Mouse (Mus musculus) midbrain, embryonic 12.5 days (tissue): ENCODE results near the gene Slc37a1. TPM values are rescaled to one million over a fixed set of nuclear protein-coding genes. Genes with fewer than 3 reads are reported as not detected.

Experiments used
- ATAC-seq: fragments of 200-750 bp; cut with Nextera tagmentation; 2 replicates; pipeline ENCODE4 v1.8.0; 2017; ENCODE audit warnings: low read depth, moderate TSS enrichment, moderate library complexity; ENCODE audit not compliant: low FRiP score
- H3K27ac ChIP-seq: fragments of 300-500 bp; sonication (generic); replicated peaks from 2 replicates; pipeline ENCODE4 v1.5.1; 2016; ENCODE audit warnings: mild to moderate bottlenecking
- H3K27me3 ChIP-seq: fragments of 300-500 bp; sonication (generic); 2 replicates; pipeline ENCODE4 v1.6.1; 2016; ENCODE audit warnings: mild to moderate bottlenecking
- H3K36me3 ChIP-seq: fragments of 300-500 bp; sonication (generic); 2 replicates; pipeline ENCODE4 v1.6.1; 2016
- H3K4me1 ChIP-seq: fragments of 300-500 bp; sonication (generic); 2 replicates; pipeline ENCODE4 v1.6.1; 2016
- H3K4me2 ChIP-seq: fragments of 300-500 bp; sonication (generic); replicated peaks from 2 replicates; pipeline ENCODE4 v1.6.1; 2016; ENCODE audit warnings: mild to moderate bottlenecking, moderate library complexity
- H3K4me3 ChIP-seq: fragments of 300-500 bp; sonication (generic); 2 replicates; pipeline ENCODE4 v1.5.1; 2016; ENCODE audit warnings: mild to moderate bottlenecking
- H3K9ac ChIP-seq: fragments of 300-500 bp; sonication (generic); replicated peaks from 2 replicates; pipeline ENCODE4 v1.6.1; 2016; ENCODE audit warnings: mild to moderate bottlenecking, moderate library complexity
- H3K9me3 ChIP-seq: fragments of 300-500 bp; sonication (generic); 2 replicates; pipeline ENCODE4 v1.6.1; 2016; ENCODE audit warnings: mild to moderate bottlenecking
- WGBS: fragments of 180-500 bp; shearing (Covaris S2); methylation state at CpG from one replicate; pipeline ENCODE4 v1.1.7; 2016; 5-methylcytosine and 5-hydroxymethylcytosine counted together
- polyA plus RNA-seq: library from polyadenylated mRNA; unstranded; fragments of >200 nt; fragmentation: Nextera tagmentation; extraction: Ambion mirVana; gene quantifications from 2 replicates; pipeline ENCODE4 v1.2.1, GENCODE M21; 2016

Slc37a1 gene
- polyA plus RNA-seq = 9.3 and 10.2 TPM in 2 replicates

DNA sequence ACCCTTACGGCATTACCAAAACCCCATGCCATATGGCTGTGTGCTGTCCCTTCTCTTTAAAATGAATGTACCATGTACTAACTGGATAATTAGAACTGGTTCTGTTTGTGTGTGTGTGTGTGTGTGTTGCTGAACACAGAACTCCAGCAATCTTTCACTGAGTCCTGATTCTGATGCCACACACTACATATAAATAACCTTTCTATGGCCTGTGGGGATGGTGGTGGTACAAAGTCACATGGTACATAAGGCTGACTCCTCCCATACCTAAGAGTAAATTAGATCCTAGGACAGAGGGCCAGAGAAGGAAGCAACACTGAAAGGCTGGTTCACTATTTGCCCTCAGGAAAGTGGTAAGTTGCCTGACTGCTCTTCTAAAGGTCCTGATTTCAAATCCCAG, at the start of gene Slc37a1:
TSS of gene Slc37a1 (plus strand) at position 301 of the 400 bp plus-strand sequence.
- no peak within 1 kb of the TSS for H3K4me3 ChIP-seq
- H3K9ac ChIP-seq = no peak within 1 kb of the TSS
- H3K27me3 ChIP-seq = peaks cover 12% of the 10 kb centered on the region; the same call in 1 of the 2 replicates
- no peak within 1 kb of the TSS for H3K4me2 ChIP-seq
- ATAC-seq = no peak
- WGBS = 97% methylated on average over 1 of the region's 1 CpGs
- H3K36me3 ChIP-seq = no peaks in the 10 kb centered on the region
- no peaks in the 10 kb centered on the region for H3K9me3 ChIP-seq
- no peak within 1 kb of the TSS for H3K27ac ChIP-seq
- peaks cover 10% of the 10 kb centered on the region for H3K4me1 ChIP-seq

DNA sequence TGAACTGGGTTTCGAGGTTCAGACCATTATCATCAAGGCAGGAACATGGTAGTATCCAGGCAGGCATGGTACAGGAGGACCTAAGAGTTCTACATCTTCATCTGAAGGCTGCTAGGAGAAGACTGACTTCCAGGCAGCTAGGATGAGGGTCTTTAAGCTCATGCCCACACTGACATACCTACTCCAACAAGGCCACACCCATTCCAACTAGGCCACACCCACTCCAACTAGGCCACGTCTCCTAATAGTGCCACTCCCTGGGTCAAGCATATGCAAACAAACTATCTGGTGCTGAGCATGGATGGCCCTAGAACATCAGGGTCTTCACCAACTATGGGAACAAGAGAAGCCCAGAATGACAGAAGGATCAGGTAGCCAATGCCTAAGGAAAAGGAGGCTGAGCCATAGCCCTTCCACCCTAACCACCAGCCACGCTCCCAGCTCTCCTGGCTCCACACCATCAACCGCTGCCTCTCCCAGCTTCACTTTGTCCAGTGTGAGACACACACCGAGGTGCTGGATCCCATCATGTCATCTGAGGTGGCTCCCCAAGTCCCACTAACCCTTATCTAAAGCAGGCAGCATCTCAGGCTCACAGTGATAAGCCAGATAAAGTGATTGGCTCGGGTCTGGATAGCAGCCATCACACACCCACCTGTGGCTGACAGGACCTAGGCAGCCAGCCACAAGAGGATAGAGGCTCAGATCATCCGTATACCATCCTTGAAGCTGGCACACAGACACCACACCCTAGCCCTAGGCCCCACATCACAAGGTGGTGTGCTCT, 48.2 kb upstream of the Slc37a1 start:
- H3K9me3 ChIP-seq = no peaks in the 10 kb centered on the region
- 85% methylated on average over 7 of the region's 7 CpGs for WGBS

DNA sequence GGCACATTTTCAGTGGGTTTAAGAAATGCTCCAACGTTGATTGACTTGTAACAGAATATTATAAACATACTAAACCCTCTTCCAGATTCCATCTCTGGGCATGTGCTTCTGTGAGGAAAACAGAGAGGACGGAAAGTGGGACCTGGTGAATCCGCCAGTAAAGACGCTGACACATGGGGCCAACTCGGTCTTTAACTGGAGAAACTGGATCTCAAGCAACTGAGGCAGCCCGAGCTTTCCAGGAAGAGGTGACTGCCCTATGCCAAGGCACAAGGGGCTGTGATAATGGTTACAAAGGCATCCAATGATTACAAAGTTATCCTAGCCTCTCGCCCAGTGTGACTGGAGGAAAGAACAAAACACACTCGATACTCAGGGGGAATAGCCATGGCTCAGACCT, 45.4 kb upstream of the Slc37a1 start:
- Histone ChIP-seq H3K4me2 (no peak overlapping the region), H3K9me3 (no peaks in the 10 kb centered on the region), H3K4me1 (no peaks in the 10 kb centered on the region), H3K9ac (no peak overlapping the region), H3K27ac (no peak overlapping the region), H3K27me3 (no peaks in the 10 kb centered on the region), H3K36me3 (no peaks in the 10 kb centered on the region), H3K4me3 (no peak overlapping the region)
- 83% methylated on average over 8 of the region's 8 CpGs for whole genome bisulfite sequencing
- no peak for ATAC-seq

More for the DNA sequence above, 48.2 kb upstream of the Slc37a1 start:
- no peak for ATAC-seq
- Histone ChIP-seq H3K27me3 (no peaks in the 10 kb centered on the region), H3K9ac (no peak overlapping the region), H3K4me3 (no peak overlapping the region), H3K4me1 (no peaks in the 10 kb centered on the region), H3K4me2 (no peak overlapping the region), H3K36me3 (no peaks in the 10 kb centered on the region), H3K27ac (no peak overlapping the region)

DNA sequence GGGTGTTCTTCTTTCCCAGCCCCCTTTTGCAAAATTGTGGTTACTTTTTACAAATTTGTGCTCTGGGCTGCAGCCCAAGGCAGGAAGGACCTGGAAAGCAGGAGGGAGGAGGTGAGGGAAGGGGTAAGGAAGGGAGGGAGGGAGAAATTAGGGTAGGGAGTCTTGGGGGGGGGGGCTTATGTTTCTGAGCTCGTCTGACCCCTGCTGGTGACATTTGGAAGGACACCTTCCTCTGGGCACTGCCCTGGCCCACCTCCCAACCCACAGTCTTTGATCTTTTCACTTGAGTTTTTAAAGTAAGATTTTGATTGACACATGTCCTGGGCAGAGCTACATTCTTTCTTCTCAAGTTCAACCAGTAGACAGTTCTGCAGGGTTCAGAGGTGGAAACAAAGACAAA, 43.8 kb upstream of the Slc37a1 start:
- ATAC-seq = no peak
- Histone ChIP-seq H3K9me3 (no peaks in the 10 kb centered on the region), H3K4me2 (no peak overlapping the region), H3K27me3 (no peaks in the 10 kb centered on the region), H3K27ac (no peak overlapping the region), H3K4me3 (no peak overlapping the region), H3K36me3 (no peaks in the 10 kb centered on the region), H3K9ac (0 out of 2 replicates have a peak overlapping the region, but pooled peaks have one; percentile 4), H3K4me1 (no peaks in the 10 kb centered on the region)
- 0% methylated on average over 1 of the region's 1 CpGs for WGBS

DNA sequence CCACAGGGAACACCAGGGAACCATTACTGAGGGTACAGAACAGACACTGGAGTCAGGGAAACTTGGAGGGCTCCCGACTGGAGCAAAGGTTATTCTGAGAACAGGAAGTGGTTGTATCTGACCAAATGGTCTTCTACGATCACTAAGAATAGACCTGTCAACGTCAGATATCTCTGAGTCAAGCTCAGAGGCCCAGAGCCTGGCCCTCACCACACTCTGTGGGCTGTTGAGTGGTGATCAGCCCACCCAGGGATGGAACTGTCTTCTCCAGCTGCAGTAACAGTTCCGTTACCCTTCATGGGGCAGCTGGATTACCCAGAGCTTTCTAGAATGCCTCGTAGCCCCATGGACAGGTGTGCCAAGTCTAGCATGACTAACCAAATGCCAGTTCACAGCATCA, 41.3 kb upstream of the Slc37a1 start:
- H3K4me2 ChIP-seq = no peak overlapping the region
- H3K36me3 ChIP-seq = no peaks in the 10 kb centered on the region
- ATAC-seq = no peak
- H3K4me1 ChIP-seq = no peaks in the 10 kb centered on the region
- H3K9ac ChIP-seq = no peak overlapping the region
- H3K27me3 ChIP-seq = no peaks in the 10 kb centered on the region
- no peak overlapping the region for H3K4me3 ChIP-seq
- H3K9me3 ChIP-seq = no peaks in the 10 kb centered on the region
- WGBS = 86% methylated on average over 5 of the region's 5 CpGs
- H3K27ac ChIP-seq = no peak overlapping the region

DNA sequence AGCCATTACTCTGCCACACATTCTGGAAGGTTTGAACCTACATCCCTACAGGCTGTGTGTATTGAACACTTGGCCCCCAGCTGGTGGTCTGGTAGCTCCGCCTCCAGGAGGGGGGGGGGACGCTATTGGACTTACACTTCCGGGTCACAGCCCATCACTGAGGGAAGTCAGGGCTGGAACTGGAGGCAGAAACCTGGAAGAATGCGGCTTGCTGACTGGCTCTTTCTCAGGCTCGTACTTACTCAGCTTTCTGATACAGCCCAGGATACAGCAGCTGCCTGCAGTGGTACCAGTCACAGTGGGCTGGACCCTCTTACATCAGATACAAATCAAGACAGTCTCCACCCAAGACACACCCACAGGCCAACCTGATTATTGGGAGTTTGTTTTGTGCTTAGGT, 39.4 kb upstream of the Slc37a1 start:
- no peaks in the 10 kb centered on the region for H3K36me3 ChIP-seq
- no peak overlapping the region for H3K27ac ChIP-seq
- no peak overlapping the region for H3K9ac ChIP-seq
- no peaks in the 10 kb centered on the region for H3K9me3 ChIP-seq
- ATAC-seq = no peak
- WGBS = 40% methylated on average over 5 of the region's 5 CpGs
- H3K4me2 ChIP-seq = no peak overlapping the region
- no peaks in the 10 kb centered on the region for H3K27me3 ChIP-seq
- no peaks in the 10 kb centered on the region for H3K4me1 ChIP-seq
- no peak overlapping the region for H3K4me3 ChIP-seq

DNA sequence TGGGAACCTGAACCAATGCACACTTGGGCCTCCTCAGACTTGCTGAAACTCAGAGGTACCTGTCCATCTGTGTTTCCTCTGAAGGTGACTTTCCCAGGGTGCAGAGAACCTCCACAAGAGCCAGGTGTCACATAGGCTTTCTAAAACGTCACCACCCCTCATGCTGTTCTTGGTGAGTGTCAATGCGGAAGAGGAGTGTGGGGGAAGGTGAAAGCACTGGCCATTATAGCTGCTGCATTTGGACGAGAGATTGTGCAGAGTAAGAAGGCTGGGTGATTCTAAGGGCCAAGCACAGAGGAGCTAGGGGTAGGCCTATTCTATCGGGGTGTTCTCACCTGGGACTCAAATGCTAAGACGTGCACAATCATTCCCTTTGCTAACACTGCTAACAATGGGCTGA, 32.6 kb upstream of the Slc37a1 start:
- Histone ChIP-seq H3K27me3 (0 out of 2 replicates have a peak, but pooled peaks cover 7% of the 10 kb centered on the region), H3K27ac (no peak overlapping the region; the same call in 1 of the 2 replicates), H3K4me3 (no peak overlapping the region), H3K9me3 (no peaks in the 10 kb centered on the region), H3K9ac (peak overlapping the region; percentile 41; the same call in 1 of the 2 replicates), H3K4me1 (0 out of 2 replicates have a peak, but pooled peaks cover 3% of the 10 kb centered on the region), H3K4me2 (no peak overlapping the region), H3K36me3 (no peaks in the 10 kb centered on the region)
- WGBS = 64% methylated on average over 5 of the region's 5 CpGs
- ATAC-seq = no peak

DNA sequence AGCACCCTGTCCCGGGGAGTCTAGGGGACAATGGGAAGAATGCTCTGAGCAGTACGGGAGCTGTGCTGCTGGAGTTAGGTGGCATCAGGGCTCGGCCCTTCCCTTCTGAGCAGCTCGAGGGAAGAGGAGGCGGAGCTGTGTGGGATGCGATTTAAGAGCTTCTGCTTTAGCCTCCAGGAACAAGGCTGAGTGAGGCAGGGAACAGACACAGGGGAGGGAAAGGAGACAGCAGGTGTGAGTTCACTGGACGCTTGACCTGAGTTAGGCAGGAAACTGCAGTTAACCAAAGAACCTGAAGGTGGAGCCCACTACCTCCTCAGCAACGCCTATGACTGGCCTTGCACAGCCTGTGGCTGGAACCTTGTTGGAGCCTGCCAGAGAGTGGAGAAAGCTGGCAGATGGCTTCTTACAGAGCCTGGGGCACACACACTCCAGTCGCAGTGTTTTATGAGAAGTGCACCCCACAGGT, 32.1 kb upstream of the Slc37a1 start:
- Histone ChIP-seq H3K27ac (no peak overlapping the region; the same call in 1 of the 2 replicates), H3K9ac (peak overlapping the region; percentile 41; the same call in 1 of the 2 replicates), H3K9me3 (no peaks in the 10 kb centered on the region), H3K4me1 (0 out of 2 replicates have a peak, but pooled peaks cover 3% of the 10 kb centered on the region), H3K36me3 (no peaks in the 10 kb centered on the region), H3K4me3 (no peak overlapping the region), H3K27me3 (0 out of 2 replicates have a peak, but pooled peaks cover 7% of the 10 kb centered on the region), H3K4me2 (no peak overlapping the region)
- ATAC-seq = peak; percentile 76; the same call in 1 of the 2 replicates
- 9% methylated on average over 9 of the region's 9 CpGs for WGBS

DNA sequence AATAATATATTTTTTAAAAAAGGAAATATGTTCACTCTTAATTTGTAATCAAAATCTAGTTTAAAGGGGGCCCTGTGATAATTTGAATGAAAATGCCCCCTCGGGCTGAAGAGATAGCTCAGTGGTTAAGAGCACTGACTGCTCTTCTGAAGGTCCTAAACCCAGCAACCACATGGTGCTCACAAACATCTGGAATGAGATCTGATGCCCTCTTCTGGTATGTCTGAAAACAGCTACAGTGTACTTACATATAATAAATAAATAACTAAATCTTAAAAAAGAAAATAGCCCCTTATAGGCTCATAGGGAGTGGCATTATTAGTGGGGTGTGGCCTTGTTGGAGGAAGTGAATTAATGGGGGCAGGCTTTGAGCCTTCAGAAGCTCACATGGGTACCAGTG, 29.4 kb upstream of the Slc37a1 start:
- no peaks in the 10 kb centered on the region for H3K9me3 ChIP-seq
- 83% methylated on average over 1 of the region's 1 CpGs for WGBS
- H3K36me3 ChIP-seq = no peaks in the 10 kb centered on the region
- no peak overlapping the region for H3K9ac ChIP-seq
- H3K4me1 ChIP-seq = 0 out of 2 replicates have a peak, but pooled peaks cover 3% of the 10 kb centered on the region
- H3K27ac ChIP-seq = no peak overlapping the region
- no peak overlapping the region for H3K4me3 ChIP-seq
- H3K27me3 ChIP-seq = 0 out of 2 replicates have a peak, but pooled peaks cover 7% of the 10 kb centered on the region
- ATAC-seq = no peak
- no peak overlapping the region for H3K4me2 ChIP-seq

DNA sequence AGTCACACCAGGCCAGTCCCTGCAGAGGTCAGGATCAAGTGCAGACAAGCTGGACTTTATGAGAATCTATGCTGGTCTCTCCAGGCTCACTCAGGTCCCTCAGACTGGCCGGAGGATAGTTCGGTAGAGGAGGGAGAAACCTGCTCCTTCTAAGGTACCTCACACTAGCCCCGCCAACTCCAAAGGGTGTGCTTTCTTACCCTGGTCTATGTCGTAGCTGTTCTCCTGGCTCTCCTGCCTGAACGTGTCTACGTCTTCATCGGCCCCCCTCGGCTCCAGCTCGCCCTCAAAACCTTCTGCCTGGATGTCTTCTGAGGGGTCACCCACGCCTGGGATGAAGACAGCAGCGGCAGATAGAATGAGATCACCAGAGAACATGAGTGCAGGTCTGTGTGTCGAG, 28.7 kb upstream of the Slc37a1 start:
- Histone ChIP-seq H3K27me3 (0 out of 2 replicates have a peak, but pooled peaks cover 7% of the 10 kb centered on the region), H3K9ac (no peak overlapping the region), H3K4me2 (no peak overlapping the region), H3K4me1 (0 out of 2 replicates have a peak, but pooled peaks cover 3% of the 10 kb centered on the region), H3K27ac (no peak overlapping the region), H3K4me3 (no peak overlapping the region), H3K9me3 (no peaks in the 10 kb centered on the region), H3K36me3 (no peaks in the 10 kb centered on the region)
- 88% methylated on average over 12 of the region's 12 CpGs for WGBS
- ATAC-seq = no peak

DNA sequence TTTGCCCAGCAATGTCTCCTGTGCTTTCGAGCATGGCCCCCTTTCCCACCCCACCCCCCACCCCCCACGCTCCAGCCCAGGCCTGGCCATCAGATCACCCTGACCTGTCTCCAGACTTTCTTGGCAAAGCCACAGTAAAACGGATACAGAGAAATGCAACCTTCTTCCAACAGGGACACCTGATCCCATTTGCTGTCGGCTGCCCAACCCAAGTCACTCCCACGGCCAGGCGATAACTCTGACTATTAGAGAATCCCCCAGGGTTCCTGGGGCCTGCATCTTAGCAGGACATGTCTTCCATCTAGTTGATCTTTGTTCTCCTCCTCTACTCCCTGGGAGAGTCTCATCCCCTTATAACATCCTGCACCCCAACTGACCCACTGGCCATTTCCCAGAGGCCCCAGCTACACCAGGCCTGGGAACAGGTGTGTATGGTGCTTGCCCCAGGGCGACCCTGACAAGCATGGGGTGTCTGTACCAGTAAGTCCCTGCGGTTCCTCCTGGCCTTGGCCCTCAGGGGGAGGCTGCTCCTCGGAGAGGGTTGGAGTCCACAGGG, 28.2 kb upstream of the Slc37a1 start:
- H3K9ac ChIP-seq = no peak overlapping the region
- 0 out of 2 replicates have a peak, but pooled peaks cover 7% of the 10 kb centered on the region for H3K27me3 ChIP-seq
- H3K27ac ChIP-seq = no peak overlapping the region
- 92% methylated on average over 9 of the region's 9 CpGs for WGBS
- H3K36me3 ChIP-seq = no peaks in the 10 kb centered on the region
- H3K9me3 ChIP-seq = no peaks in the 10 kb centered on the region
- H3K4me1 ChIP-seq = 0 out of 2 replicates have a peak, but pooled peaks cover 3% of the 10 kb centered on the region
- H3K4me2 ChIP-seq = no peak overlapping the region
- ATAC-seq = no peak
- H3K4me3 ChIP-seq = no peak overlapping the region

DNA sequence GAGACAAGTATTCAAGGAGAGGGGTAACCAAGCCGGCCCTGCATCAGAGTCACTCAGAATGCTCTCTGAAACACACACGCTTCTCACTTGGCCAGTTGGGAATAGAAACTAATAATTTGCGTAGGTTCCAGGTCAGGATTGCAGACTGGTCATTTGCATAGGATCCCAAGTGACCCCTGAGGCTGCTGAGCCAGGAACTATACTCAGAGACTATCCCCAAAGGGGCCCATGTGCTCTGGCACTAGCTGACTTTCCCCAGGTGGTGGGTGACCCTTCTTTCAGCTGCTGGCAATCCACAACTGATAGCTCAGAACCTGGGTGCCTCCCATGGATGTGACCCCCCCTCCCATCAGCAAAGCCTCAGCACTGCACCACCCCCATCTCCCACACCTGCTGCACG, 27.4 kb upstream of the Slc37a1 start:
- H3K4me3 ChIP-seq = no peak overlapping the region
- H3K4me1 ChIP-seq = 0 out of 2 replicates have a peak, but pooled peaks cover 3% of the 10 kb centered on the region
- no peak overlapping the region for H3K9ac ChIP-seq
- no peak for ATAC-seq
- H3K27me3 ChIP-seq = 0 out of 2 replicates have a peak, but pooled peaks cover 3% of the 10 kb centered on the region
- H3K4me2 ChIP-seq = no peak overlapping the region
- no peak overlapping the region for H3K27ac ChIP-seq
- whole genome bisulfite sequencing = 66% methylated on average over 4 of the region's 4 CpGs
- H3K9me3 ChIP-seq = no peaks in the 10 kb centered on the region
- H3K36me3 ChIP-seq = no peaks in the 10 kb centered on the region
